Mouse (Mus musculus): ENCODE results near the gene Sdccag8. TPM values are rescaled to one million over a fixed set of nuclear protein-coding genes. Genes with fewer than 3 reads are reported as not detected.
A peak's percentile ranks its signal among the peaks of the same experiment; 100 is the strongest.

The Sdccag8 gene
- polyA plus RNA-seq (2012; rRNA removed): 12.8 and 13.3 TPM in 2 replicates

DNA sequence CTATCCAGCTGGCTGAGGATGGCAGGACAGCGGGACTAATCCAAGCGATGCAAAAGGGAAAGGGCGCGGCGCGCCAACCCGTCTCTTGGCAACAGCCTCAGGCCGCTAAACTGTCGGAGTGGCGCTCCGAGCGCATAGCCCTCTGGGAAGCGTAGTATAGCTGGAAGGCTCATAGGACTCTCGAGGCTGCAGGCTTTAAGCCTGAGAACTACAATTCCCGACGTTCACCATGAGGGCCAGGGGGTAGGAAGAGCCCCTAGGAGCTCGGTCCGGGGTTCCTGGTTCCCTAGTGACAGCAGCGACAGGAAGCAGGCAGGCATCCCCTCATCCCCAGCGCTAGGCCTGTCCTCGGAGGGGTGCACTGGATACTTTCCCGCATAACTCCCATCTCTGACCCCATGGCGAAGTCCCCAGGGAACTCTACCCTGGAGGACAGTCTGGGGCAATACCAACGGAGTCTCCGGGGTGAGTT, at the start of gene Sdccag8:
TSS of gene Sdccag8 (plus strand) at position 70 of the 472 bp plus-strand sequence.
- WGBS: under 1% methylated on average over 25 of the region's 25 CpGs
- DNase-seq: peak; percentile 98

DNA sequence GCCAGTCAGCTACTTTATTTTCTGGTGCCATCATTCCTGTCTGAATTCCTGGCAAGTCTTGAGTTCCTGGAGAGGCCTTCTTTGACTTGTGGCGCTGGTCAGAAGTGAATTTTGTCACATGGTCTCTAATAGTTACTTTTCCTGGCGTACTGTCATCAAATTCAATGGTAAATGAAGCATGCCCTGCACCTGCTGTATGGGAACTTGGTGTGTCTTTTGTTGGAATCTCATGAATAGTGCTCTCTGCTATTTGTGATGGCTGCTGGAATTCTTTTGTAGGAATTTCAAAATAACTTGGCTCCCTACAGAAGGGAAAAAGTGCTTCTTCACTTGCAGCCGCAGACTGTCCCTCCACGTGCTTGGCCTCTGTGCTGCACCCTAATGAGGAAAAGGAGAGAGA, 39.9 kb upstream of the Sdccag8 start:
- 75% methylated on average over 4 of the region's 4 CpGs for WGBS
- peaks cover 2% of the 10 kb centered on the region; the same call in 1 of the 2 replicates for H3K36me3 ChIP-seq (ENCODE audit: control insufficient read depth, insufficient read depth, low read length)
- H3K4me3 ChIP-seq (ENCODE audit: insufficient read depth, low read depth, low read length): no peak overlapping the region
- H3K4me1 ChIP-seq (ENCODE audit: control insufficient read depth, insufficient read depth, low read length): no peaks in the 10 kb centered on the region
- TF ChIP-seq POLR2A (IDR thresholded peaks at IDR 0.05; ENCODE audit: low read depth, low read length) (no peak), CTCF (conservative IDR thresholded peaks at IDR 0.05; ENCODE audit: insufficient read depth, insufficient read length, low read depth, low read length) (no peak)
- no peak overlapping the region for H3K27ac ChIP-seq (ENCODE audit: insufficient read depth, low read depth, low read length)
- peak; percentile 3 for DNase-seq
- no peaks in the 10 kb centered on the region for H3K27me3 ChIP-seq (replicated peaks; ENCODE audit: control insufficient read depth, insufficient read depth, low read length)

More for the DNA sequence above, at the start of gene Sdccag8:
- Histone ChIP-seq H3K36me3 (ENCODE audit: control insufficient read depth, insufficient read depth, low read length) (no peaks in the 10 kb centered on the region), H3K27me3 (replicated peaks; ENCODE audit: control insufficient read depth, insufficient read depth, low read length) (no peaks in the 10 kb centered on the region), H3K4me1 (ENCODE audit: control insufficient read depth, insufficient read depth, low read length) (peaks cover 5% of the 10 kb centered on the region), H3K27ac (ENCODE audit: insufficient read depth, low read depth, low read length) (peak within 1 kb of the TSS; percentile 84), H3K4me3 (ENCODE audit: insufficient read depth, low read depth, low read length) (peak within 1 kb of the TSS; percentile 81)
- no peak for TF ChIP-seq POLR2A (IDR thresholded peaks at IDR 0.05; ENCODE audit: low read depth, low read length)
- TF ChIP-seq CTCF (conservative IDR thresholded peaks at IDR 0.05; ENCODE audit: insufficient read depth, insufficient read length, low read depth, low read length): no peak

- Histone ChIP-seq H3K4me3 (ENCODE audit: insufficient read depth, low read depth, low read length) (no peak overlapping the region), H3K36me3 (ENCODE audit: control insufficient read depth, insufficient read depth, low read length) (no peaks in the 10 kb centered on the region), H3K4me1 (ENCODE audit: control insufficient read depth, insufficient read depth, low read length) (no peaks in the 10 kb centered on the region), H3K27me3 (replicated peaks; ENCODE audit: control insufficient read depth, insufficient read depth, low read length) (no peaks in the 10 kb centered on the region), H3K27ac (ENCODE audit: insufficient read depth, low read depth, low read length) (no peak overlapping the region)
- TF ChIP-seq CTCF (conservative IDR thresholded peaks at IDR 0.05; ENCODE audit: insufficient read depth, insufficient read length, low read depth, low read length) (no peak), POLR2A (IDR thresholded peaks at IDR 0.05; ENCODE audit: low read depth, low read length) (no peak)
- WGBS: 88% methylated on average over 7 of the region's 7 CpGs
- DNase-seq: no peak
Observed at GRCm38 (mm10) chr1:176789326-176789725, 25.1 kb upstream of the Sdccag8 start.

- H3K36me3 ChIP-seq (ENCODE audit: control insufficient read depth, insufficient read depth, low read length): no peaks in the 10 kb centered on the region
- 94% methylated on average over 1 of the region's 1 CpGs for WGBS
- H3K4me3 ChIP-seq (ENCODE audit: insufficient read depth, low read depth, low read length): no peak overlapping the region
- TF ChIP-seq POLR2A (IDR thresholded peaks at IDR 0.05; ENCODE audit: low read depth, low read length): no peak
- TF ChIP-seq CTCF (conservative IDR thresholded peaks at IDR 0.05; ENCODE audit: insufficient read depth, insufficient read length, low read depth, low read length): no peak
- no peak overlapping the region for H3K27ac ChIP-seq (ENCODE audit: insufficient read depth, low read depth, low read length)
- DNase-seq: no peak
- no peaks in the 10 kb centered on the region for H3K4me1 ChIP-seq (ENCODE audit: control insufficient read depth, insufficient read depth, low read length)
- H3K27me3 ChIP-seq (replicated peaks; ENCODE audit: control insufficient read depth, insufficient read depth, low read length): no peaks in the 10 kb centered on the region
Observed at GRCm38 (mm10) chr1:176792175-176792574, 22.3 kb upstream of the Sdccag8 start.

DNA sequence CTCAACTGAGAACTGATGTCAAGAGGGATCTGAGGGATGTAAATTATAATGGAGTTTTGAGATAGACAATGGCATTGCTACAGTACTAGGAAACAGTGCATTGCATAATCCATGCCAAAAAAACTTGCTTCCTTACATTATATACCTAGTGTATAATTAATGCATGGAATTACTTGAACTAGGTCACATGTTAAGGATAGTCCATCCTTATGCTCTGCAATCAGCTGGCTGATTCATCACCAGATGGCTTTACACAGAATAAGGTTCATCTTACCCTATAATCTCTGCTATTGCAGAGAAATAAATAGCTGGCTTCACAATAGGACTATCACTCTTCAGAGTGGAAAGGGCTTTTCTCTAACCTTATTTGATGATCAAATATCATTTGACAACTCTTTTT, 15.8 kb upstream of the Sdccag8 start:
- H3K36me3 ChIP-seq (ENCODE audit: control insufficient read depth, insufficient read depth, low read length): no peaks in the 10 kb centered on the region
- no peak for DNase-seq
- H3K27me3 ChIP-seq (replicated peaks; ENCODE audit: control insufficient read depth, insufficient read depth, low read length): no peaks in the 10 kb centered on the region
- no peak overlapping the region for H3K4me3 ChIP-seq (ENCODE audit: insufficient read depth, low read depth, low read length)
- H3K27ac ChIP-seq (ENCODE audit: insufficient read depth, low read depth, low read length): no peak overlapping the region
- H3K4me1 ChIP-seq (ENCODE audit: control insufficient read depth, insufficient read depth, low read length): no peaks in the 10 kb centered on the region
- TF ChIP-seq POLR2A (IDR thresholded peaks at IDR 0.05; ENCODE audit: low read depth, low read length): no peak
- TF ChIP-seq CTCF (conservative IDR thresholded peaks at IDR 0.05; ENCODE audit: insufficient read depth, insufficient read length, low read depth, low read length): no peak

- Histone ChIP-seq H3K4me1 (ENCODE audit: control insufficient read depth, insufficient read depth, low read length) (no peaks in the 10 kb centered on the region), H3K4me3 (ENCODE audit: insufficient read depth, low read depth, low read length) (no peak overlapping the region), H3K27me3 (replicated peaks; ENCODE audit: control insufficient read depth, insufficient read depth, low read length) (no peaks in the 10 kb centered on the region), H3K27ac (ENCODE audit: insufficient read depth, low read depth, low read length) (no peak overlapping the region), H3K36me3 (ENCODE audit: control insufficient read depth, insufficient read depth, low read length) (no peaks in the 10 kb centered on the region)
- TF ChIP-seq CTCF (conservative IDR thresholded peaks at IDR 0.05; ENCODE audit: insufficient read depth, insufficient read length, low read depth, low read length) (no peak), POLR2A (IDR thresholded peaks at IDR 0.05; ENCODE audit: low read depth, low read length) (no peak)
- WGBS: 8% methylated on average over 2 of the region's 2 CpGs
- DNase-seq: peak; percentile 70
Observed at GRCm38 (mm10) chr1:176800728-176801365, 13.6 kb upstream of the Sdccag8 start.

DNA sequence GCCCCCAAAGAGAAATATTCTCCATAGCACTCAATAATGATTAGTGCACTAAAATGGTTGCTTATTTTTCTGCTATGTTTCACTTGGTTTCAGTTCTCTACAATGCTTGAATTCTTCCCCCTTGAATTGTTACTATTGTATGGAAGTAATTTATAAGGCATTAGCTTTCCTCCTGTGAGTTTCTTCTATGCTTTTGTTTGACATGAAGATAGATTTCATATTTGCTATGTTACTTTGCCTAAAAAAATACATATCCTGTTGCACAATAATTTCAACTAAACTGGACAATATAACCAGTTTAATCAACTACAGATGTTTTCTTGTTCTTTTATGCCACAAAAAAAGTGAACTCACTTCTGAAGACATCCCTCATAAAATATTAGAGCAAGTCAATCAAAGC, 4.3 kb upstream of the Sdccag8 start:
- H3K27ac ChIP-seq (ENCODE audit: insufficient read depth, low read depth, low read length): no peak overlapping the region
- H3K4me3 ChIP-seq (ENCODE audit: insufficient read depth, low read depth, low read length): no peak overlapping the region
- no peak for DNase-seq
- TF ChIP-seq CTCF (conservative IDR thresholded peaks at IDR 0.05; ENCODE audit: insufficient read depth, insufficient read length, low read depth, low read length): no peak
- TF ChIP-seq POLR2A (IDR thresholded peaks at IDR 0.05; ENCODE audit: low read depth, low read length): no peak
- no peaks in the 10 kb centered on the region for H3K27me3 ChIP-seq (replicated peaks; ENCODE audit: control insufficient read depth, insufficient read depth, low read length)
- H3K36me3 ChIP-seq (ENCODE audit: control insufficient read depth, insufficient read depth, low read length): no peaks in the 10 kb centered on the region
- H3K4me1 ChIP-seq (ENCODE audit: control insufficient read depth, insufficient read depth, low read length): no peaks in the 10 kb centered on the region
